Mouse (Mus musculus) embryo, embryonic 10.5 days (tissue): ENCODE results near the gene Tmem19.

ENCODE experiments used
- DNase-seq: peaks from one replicate; pipeline ENCODE4 v3.0.0-alpha.2; 2015; ENCODE audit warnings: low spot score

The Tmem19 gene

GRCm38 (mm10) chr10:115361840-115362622, at the start of gene Tmem19:
Tmem19 (minus strand) TSS chr10:115362501.
- DNase-seq: peak; percentile 97

GRCm38 (mm10) chr10:115406393-115406792, 44.1 kb upstream of the Tmem19 start:
- DNase-seq: peak; percentile 79

- no peak for DNase-seq
Observed at GRCm38 (mm10) chr10:115391896-115392295, 29.6 kb upstream of the Tmem19 start.

GRCm38 (mm10) chr10:115391076-115391475, 28.8 kb upstream of the Tmem19 start:
- no peak for DNase-seq

- no peak for DNase-seq
Observed at GRCm38 (mm10) chr10:115387891-115388290, 25.6 kb upstream of the Tmem19 start.

- DNase-seq: peak; percentile 65
Observed at GRCm38 (mm10) chr10:115385018-115386002, 23.0 kb upstream of the Tmem19 start.

- peak; percentile 99 for DNase-seq
Observed at GRCm38 (mm10) chr10:115384221-115385017, 22.1 kb upstream of the Tmem19 start, which contains the start of the genes Thap2 and Zfc3h1. Thap2 (minus strand) TSS chr10:115384443. Zfc3h1 (plus strand) TSS chr10:115384959.

- peak; percentile 61 for DNase-seq
Observed at GRCm38 (mm10) chr10:115383644-115384220, 21.4 kb upstream of the Tmem19 start.

GRCm38 (mm10) chr10:115382846-115383643, 20.7 kb upstream of the Tmem19 start:
- peak; percentile 54 for DNase-seq

GRCm38 (mm10) chr10:115381506-115382084, 19.3 kb upstream of the Tmem19 start:
- no peak for DNase-seq

- no peak for DNase-seq
Observed at GRCm38 (mm10) chr10:115363151-115363550, 850 bp upstream of the Tmem19 start.

- no peak for DNase-seq
Observed at GRCm38 (mm10) chr10:115362623-115362964, 293 bp upstream of the Tmem19 start.

GRCm38 (mm10) chr10:115359066-115359465, 3.2 kb downstream of the Tmem19 start:
- DNase-seq: no peak

- DNase-seq: no peak
Observed at GRCm38 (mm10) chr10:115358216-115358919, 3.9 kb downstream of the Tmem19 start.

GRCm38 (mm10) chr10:115356106-115356505, 6.2 kb downstream of the Tmem19 start:
- no peak for DNase-seq

GRCm38 (mm10) chr10:115355016-115355415, 7.3 kb downstream of the Tmem19 start:
- no peak for DNase-seq

GRCm38 (mm10) chr10:115354553-115354952, 7.7 kb downstream of the Tmem19 start:
- no peak for DNase-seq

GRCm38 (mm10) chr10:115350810-115351397, 11.4 kb downstream of the Tmem19 start:
- no peak for DNase-seq

- DNase-seq: no peak
Observed at GRCm38 (mm10) chr10:115349509-115349908, 12.8 kb downstream of the Tmem19 start.
